Mouse (Mus musculus) gastrocnemius, postnatal 14 days (tissue): ENCODE data around the gene Slc10a7. TPM values are rescaled to one million over a fixed set of nuclear protein-coding genes. Genes with fewer than 3 reads are reported as not detected.
"Not testable (repeated sequence)": the region's sequence is repeated elsewhere in the genome, so short reads cannot be mapped to it uniquely, and the experiment has no call there.

ENCODE experiments used
- DNase-seq: peaks from one replicate; pipeline ENCODE4 v3.0.0; 2021; ENCODE audit warnings: mixed read lengths
- intact Hi-C: fragments of 180-260 bp; cut with DNase I; formaldehyde crosslinking; loops from one replicate; pipeline ENCODE4 v1.15.1; 2025; ENCODE audit warnings: low total_unique reads
- long read RNA-seq, 2 experiments: library from polyadenylated mRNA; stranded (forward); transcript quantifications; one replicate each; pipeline ENCODE4 v2.0.0; 2021
- total RNA-seq, 2 experiments: library from RNA; stranded (reverse); gene quantifications; 2 replicates each; pipeline ENCODE4 v1.2.3; 2021

Gene Slc10a7
- 1 to 10 TPM; 5.3 to 6.3 TPM for total RNA-seq
- long read RNA-seq, experiment 1, partial matches to known transcripts: 1 of 5 reads
- long read RNA-seq, experiment 1, other reads (novel, unspliced or antisense): 4 of 5 reads
- long read RNA-seq, experiment 2, partial matches to known transcripts: 1 of 5 reads
- long read RNA-seq, experiment 2, other reads (novel, unspliced or antisense): 3 of 5 reads

DNA sequence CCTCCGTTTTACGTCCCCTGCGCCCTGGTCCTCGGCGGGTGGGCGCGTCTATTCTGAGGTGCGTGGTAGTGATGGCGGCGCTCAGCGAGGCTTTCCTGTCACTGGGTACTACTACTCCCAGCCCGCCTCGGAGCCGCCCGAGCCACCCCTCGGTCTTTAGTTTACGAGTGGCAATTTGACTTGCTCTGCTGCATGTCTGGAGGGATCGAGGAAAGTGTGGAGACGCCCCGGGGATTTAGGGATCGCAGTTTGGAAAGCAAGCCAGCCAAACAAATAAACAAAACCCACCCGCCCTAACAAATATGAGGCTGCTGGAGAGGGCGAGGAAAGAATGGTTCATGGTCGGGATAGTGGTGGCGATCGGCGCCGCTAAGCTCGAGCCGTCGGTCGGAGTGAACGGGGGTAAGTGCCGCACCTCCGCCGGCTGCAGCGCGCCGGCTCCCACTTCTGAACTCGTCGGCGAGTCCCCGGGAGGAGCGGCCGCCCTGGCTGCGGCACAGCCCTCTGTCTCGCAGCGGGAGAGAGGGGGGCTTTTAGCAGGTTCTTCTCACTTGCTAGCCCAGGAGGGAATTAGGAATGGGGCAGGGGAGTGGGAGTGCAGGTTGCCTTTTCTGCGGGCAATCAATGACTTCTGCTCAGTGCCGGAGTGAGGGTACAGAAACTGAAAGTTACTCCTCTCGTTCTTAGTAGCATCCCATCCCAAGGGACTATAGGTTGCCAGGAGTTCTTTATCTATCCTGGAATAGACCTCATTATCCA lies at the start of gene Slc10a7:
TSS of gene Slc10a7 (plus strand) at position 74 of the 759 bp plus-strand sequence.
- peak; percentile 82 for DNase-seq
- intact Hi-C loops: loop anchor here (10.0 kb wide), 1 partner anchor 135 kb away; no protein-coding TSS in a partner anchor

DNA sequence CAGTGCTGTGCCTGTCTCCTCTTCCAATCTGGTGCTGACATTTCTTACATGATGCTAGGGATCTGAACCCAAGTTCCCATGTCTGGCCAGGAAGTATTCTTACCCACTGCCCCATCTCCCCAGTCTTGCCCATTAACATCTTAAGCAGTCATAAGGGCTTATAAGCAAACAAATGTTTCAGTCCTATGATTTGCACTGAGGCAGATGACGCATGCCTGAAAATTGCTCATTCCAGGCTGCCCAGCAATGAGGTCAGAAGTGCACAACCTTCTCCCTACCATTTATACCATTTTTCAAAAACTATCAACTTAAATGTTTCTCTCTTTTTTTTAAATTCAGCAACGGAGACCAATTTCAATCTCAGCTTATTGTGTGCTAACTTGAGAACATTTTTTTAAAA lies 45.2 kb upstream of the Slc10a7 start:
- intact Hi-C loops: no loop called here
- DNase-seq: no peak

- intact Hi-C loops: no loop called here
- DNase-seq: no peak
Observed at GRCm38 (mm10) chr8:78467889-78468288, 41.3 kb upstream of the Slc10a7 start.

- no peak for DNase-seq
- intact Hi-C loops: no loop called here
Observed at GRCm38 (mm10) chr8:78477051-78477829, 31.9 kb upstream of the Slc10a7 start.

- intact Hi-C loops: no loop called here
- DNase-seq: no peak
Observed at GRCm38 (mm10) chr8:78489733-78490132, 19.4 kb upstream of the Slc10a7 start.

GRCm38 (mm10) chr8:78493031-78493430 lies 16.1 kb upstream of the Slc10a7 start:
- intact Hi-C loops: no loop called here
- no peak for DNase-seq

DNA sequence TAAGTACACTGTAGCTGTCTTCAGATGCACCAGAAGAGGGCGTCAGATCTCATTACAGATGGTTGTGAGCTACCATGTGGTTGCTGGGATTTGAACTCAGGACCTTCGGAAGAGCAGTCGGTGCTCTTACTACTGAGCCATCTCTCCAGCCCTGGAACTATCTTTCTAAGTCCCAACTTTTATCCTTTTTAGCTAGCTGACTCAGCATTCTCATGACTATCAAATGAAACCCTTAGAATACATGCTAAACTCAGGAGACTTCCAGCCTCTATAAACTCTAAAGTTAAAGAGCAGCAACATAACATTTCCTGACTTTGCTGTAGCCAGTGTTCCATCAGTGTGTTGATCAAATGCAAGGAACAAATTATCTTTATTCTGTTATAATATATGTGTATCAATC lies 12.9 kb upstream of the Slc10a7 start:
- not testable (repeated sequence) for DNase-seq
- intact Hi-C loops: loop anchor here (5.0 kb wide), 1 partner anchor 419 kb away; no protein-coding TSS in a partner anchor

DNA sequence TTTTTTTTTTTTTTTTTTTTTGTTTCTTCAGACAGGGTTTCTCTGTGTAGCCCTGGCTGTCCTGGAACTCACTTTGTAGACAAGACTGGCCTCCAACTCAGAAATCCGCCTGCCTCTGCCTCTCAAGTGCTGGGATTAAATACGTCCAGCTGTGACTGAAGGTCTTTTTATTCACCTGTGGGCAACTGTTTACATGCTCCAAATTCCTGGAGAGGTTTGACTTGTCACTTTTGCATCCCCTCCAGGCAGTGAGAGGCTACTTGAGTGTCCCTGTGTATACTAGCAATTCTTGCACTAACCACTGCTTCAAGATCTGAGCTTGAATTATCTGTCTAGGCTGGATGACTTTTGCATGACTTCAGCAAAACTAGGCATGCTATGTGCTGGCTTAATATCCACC lies 6.4 kb upstream of the Slc10a7 start:
- no peak for DNase-seq
- intact Hi-C loops: loop anchor here (10.0 kb wide), 1 partner anchor 142 kb away; no protein-coding TSS in a partner anchor

- peak; percentile 54 for DNase-seq
Observed at GRCm38 (mm10) chr8:78507979-78508718, 997 bp upstream of the Slc10a7 start.

GRCm38 (mm10) chr8:78508719-78509272 lies 350 bp upstream of the Slc10a7 start, which contains the start of gene Rbmxl1:
Gene Rbmxl1, minus strand, starts transcription at chr8:78508898.
- intact Hi-C loops: loop anchor here (10.0 kb wide), 1 partner anchor 136 kb away; no protein-coding TSS in a partner anchor
- peak; percentile 91 for DNase-seq

More at GRCm38 (mm10) chr8:78507979-78508718, 997 bp upstream of the Slc10a7 start:
- intact Hi-C loops: loop anchor here (10.0 kb wide), 1 partner anchor 137 kb away; no protein-coding TSS in a partner anchor

- intact Hi-C loops: no loop called here
- no peak for DNase-seq
Observed at GRCm38 (mm10) chr8:78510094-78510493, 948 bp downstream of the Slc10a7 start.

DNA sequence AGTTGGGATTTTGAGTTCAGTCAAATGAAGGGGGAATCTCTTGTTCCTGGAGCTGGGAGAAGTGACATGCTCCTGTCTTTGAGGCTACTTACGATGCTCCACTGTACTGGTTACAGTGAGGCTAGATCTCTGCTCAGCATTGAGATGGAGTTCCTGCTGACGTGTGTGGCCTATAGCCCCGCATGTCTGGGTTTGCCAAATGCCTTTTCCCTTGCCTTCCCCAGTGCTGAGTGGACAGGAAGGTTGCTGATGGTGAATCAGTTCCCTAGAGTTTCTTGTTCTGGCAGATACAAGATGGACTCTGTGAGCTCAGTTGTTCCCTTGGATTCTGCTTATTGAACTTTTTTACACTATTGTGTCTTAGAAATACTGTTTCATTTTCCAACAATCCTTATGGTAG lies 1.8 kb downstream of the Slc10a7 start:
- no peak for DNase-seq
- intact Hi-C loops: no loop called here

GRCm38 (mm10) chr8:78513106-78513505 lies 4.0 kb downstream of the Slc10a7 start:
- DNase-seq: no peak
- intact Hi-C loops: no loop called here

- no peak for DNase-seq
- intact Hi-C loops: no loop called here
Observed at GRCm38 (mm10) chr8:78514706-78515105, 5.6 kb downstream of the Slc10a7 start.

GRCm38 (mm10) chr8:78515132-78515531 lies 6.0 kb downstream of the Slc10a7 start:
- intact Hi-C loops: no loop called here
- no peak for DNase-seq

- no peak for DNase-seq
- intact Hi-C loops: no loop called here
Observed at GRCm38 (mm10) chr8:78533981-78534380, 24.8 kb downstream of the Slc10a7 start.

- intact Hi-C loops: no loop called here
- DNase-seq: no peak
Observed at GRCm38 (mm10) chr8:78536716-78537115, 27.6 kb downstream of the Slc10a7 start.

DNA sequence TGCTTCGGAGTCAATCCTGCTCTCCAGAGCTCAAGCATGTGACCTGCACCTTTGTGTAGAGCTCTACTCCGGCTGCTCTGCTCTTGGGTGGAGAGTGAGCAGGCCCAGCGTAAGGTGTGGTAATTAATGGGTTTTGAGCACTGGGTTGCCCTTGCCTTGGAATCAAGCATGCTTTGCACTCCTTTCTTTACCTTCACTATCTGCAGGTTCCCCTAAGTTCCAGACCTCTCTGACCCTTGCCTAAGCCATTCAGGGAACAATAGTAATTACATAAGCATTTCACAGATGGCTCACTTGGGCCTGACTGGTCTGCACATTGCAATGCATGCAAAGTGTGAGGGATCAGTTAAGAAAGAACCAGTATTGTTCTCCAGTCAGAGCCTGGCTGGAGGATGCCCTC lies 28.6 kb downstream of the Slc10a7 start:
- intact Hi-C loops: no loop called here
- DNase-seq: no peak

DNA sequence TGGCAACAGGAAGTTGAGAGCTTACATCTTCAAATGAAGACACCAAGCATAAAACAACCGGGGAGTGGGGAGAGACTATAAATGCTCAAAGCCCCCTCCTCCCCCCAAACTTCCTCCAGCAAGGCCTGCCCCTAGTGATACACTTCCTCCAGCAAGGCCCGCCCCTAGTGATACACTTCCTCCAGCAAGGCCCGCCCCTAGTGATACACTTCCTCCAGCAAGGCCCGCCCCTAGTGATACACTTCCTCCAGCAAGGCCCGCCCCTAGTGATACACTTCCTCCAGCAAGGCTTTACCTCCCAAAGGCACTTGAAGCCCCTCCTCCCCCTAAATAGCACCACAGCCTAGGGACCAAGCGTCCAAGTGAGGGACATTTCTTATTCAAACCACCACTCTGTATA lies 33.5 kb downstream of the Slc10a7 start:
- intact Hi-C loops, DNase-seq: not testable (repeated sequence)
